Mouse (Mus musculus) inflammation-experienced regulatory T-cells (primary cell): ENCODE measurements around the gene Ing3. TPM values are rescaled to one million over a fixed set of nuclear protein-coding genes. Genes with fewer than 3 reads are reported as not detected.

Experiments used
- polyA plus RNA-seq, 2 experiments: library from polyadenylated mRNA; unstranded; fragments of 100-300 nt; shearing (Covaris generic); gene quantifications; one replicate each; pipeline ENCODE4 v1.2.1; 2017

The Ing3 gene
- polyA plus RNA-seq: 10 to 100 TPM; 24.8 to 37.6 TPM

GRCm38 (mm10) chr6:21949226-21949731, at the start of gene Ing3:
Ing3 (plus strand) TSS chr6:21949571.

GRCm38 (mm10) chr6:21985732-21986540, 36.6 kb downstream of the Ing3 start, which contains the start of gene Cped1:
Cped1 (plus strand) TSS chr6:21985916.

Other genes starting within 250 kb of the Ing3 start
- gene Tspan12, start 97.1 kb upstream of the Ing3 start, polyA plus RNA-seq: 1 to 10 TPM in 1 of 2 experiments, under 1 TPM in 1; 0.65 to 1.2 TPM
- gene Cped1, start 36.3 kb downstream of the Ing3 start, polyA plus RNA-seq: 1 to 10 TPM in 1 of 2 experiments, under 1 TPM in 1; 0.27 to 1.4 TPM